Mouse (Mus musculus) cerebellum, adult 2 months (tissue): ENCODE data around the gene Gm10721.
"Not testable (repeated sequence)": the region's sequence is repeated elsewhere in the genome, so short reads cannot be mapped to it uniquely, and the experiment has no call there.

Source experiments
- CTCF ChIP-seq: fragments of 200-500 bp; IDR thresholded peaks from 2 replicates; pipeline ENCODE4 v1.5.1; 2011; ENCODE audit warnings: low read depth, mild to moderate bottlenecking, control low read depth, low read length, moderate library complexity, borderline replicate concordance; ENCODE audit not compliant: insufficient read depth
- POLR2A ChIP-seq: fragments of 200-500 bp; IDR thresholded peaks from 2 replicates; pipeline ENCODE4 v1.6.1; 2011; ENCODE audit warnings: low read length, control low read depth, borderline replicate concordance; ENCODE audit not compliant: insufficient read depth

DNA sequence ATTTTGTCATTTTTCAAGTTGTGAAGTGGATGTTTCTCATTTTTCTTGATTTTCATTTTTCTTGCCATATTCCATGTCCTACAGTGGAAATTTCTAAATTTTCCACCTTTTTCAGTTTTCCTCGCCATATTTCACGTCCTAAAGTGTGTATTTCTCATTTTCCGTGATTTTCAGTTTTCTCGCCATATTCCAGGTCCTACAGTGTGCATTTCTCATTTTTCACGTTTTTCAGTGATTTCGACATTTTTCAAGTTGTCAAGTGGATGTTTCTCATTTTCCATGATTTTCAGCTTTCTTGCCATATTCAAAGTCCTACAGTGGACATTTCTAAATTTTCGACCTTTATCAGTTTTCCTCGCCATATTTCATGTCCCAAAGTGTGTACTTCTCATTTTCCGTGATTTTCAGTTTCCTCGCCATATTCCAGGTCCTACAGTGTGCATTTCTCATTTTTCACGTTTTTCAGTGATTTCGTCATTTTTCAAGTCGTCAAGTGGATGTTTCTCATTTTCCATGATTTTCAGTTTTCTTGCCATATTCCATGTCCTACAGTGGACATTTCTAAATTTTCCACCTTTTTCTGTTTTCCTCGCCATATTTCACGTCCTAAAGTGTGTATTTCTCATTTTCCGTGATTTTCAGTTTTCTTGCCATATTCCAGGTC lies 11.2 kb downstream of the Gm10721 start:
- TF ChIP-seq POLR2A, CTCF: not testable (repeated sequence)
